Mouse (Mus musculus): ENCODE data around the gene Gm37240. TPM values are rescaled to one million over a fixed set of nuclear protein-coding genes. Genes with fewer than 3 reads are reported as not detected.

Gene Gm37240
- polyA plus RNA-seq, 1 experiment: not detected

DNA sequence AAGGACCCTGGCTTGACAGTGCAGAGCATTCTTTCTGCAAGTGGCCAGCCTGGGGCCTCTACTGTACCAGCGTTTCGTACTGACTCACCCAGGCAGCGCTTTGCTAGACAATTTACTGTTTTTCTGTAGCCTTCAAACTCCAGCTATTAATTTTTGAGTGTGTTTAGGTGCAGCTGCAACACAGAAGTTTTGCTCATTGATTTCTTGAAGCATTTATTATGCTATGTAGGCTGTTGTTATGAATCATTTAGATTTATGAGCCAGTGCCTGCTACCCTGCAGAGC, 1241.4 kb downstream of the Gm37240 start:
- Histone ChIP-seq H3K4me3 (ENCODE audit: insufficient read depth, low read depth, low read length) (no peak overlapping the region), H3K4me1 (ENCODE audit: control insufficient read depth, insufficient read depth, low read length) (no peaks in the 10 kb centered on the region), H3K27ac (ENCODE audit: insufficient read depth, low read depth, low read length) (no peak overlapping the region)
- WGBS: 90% methylated on average over 3 of the region's 3 CpGs
- no peak for TF ChIP-seq POLR2A (IDR thresholded peaks at IDR 0.05; ENCODE audit: insufficient read depth, low read depth, low read length)
- TF ChIP-seq CTCF (IDR thresholded peaks at IDR 0.05; ENCODE audit: insufficient read depth, low read depth, low read length): no peak

DNA sequence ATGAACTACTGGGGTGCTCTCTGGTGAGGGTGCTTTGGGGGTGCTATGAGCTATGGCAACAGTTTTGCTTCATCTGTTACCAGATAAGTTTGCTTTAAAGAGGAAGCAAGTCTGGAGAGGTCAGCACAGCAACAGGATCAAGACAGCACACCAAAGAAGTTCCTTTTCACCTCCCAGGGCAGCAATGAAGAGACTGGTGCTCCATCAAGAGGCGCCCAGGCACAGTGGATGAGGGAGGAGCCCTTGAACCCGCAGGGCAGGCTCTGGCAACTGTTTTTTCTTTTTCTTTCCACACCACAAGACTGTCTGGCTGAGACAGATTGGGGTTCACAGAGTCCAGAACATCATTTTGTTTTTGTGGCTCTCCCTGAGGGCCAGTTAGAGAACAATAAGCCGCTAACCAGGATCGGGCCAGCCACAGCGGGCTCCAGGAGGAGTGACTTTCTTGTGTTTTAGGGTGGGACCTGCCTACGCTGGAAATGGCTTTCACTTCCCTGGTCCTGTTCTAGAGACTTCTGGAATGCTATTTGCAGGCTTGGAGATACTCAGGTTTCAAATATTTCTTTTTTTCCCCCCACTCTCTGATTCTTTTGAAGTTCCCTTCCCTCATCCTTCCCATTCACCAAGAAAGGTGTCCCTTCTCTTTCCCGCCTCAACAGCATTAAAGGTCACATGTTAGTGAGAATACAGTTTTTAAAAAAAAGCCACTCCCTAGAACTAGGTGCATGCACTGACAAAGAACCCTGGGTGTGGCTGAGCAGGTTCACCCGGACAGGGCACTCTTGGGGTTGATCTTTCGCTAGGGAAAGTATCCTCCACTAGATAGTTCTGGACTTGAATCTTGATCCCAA, 1241.9 kb downstream of the Gm37240 start:
- 91% methylated on average over 9 of the region's 9 CpGs for WGBS
- TF ChIP-seq POLR2A (IDR thresholded peaks at IDR 0.05; ENCODE audit: insufficient read depth, low read depth, low read length): no peak
- Histone ChIP-seq H3K4me3 (ENCODE audit: insufficient read depth, low read depth, low read length) (no peak overlapping the region), H3K27ac (ENCODE audit: insufficient read depth, low read depth, low read length) (no peak overlapping the region), H3K4me1 (ENCODE audit: control insufficient read depth, insufficient read depth, low read length) (no peaks in the 10 kb centered on the region)

DNA sequence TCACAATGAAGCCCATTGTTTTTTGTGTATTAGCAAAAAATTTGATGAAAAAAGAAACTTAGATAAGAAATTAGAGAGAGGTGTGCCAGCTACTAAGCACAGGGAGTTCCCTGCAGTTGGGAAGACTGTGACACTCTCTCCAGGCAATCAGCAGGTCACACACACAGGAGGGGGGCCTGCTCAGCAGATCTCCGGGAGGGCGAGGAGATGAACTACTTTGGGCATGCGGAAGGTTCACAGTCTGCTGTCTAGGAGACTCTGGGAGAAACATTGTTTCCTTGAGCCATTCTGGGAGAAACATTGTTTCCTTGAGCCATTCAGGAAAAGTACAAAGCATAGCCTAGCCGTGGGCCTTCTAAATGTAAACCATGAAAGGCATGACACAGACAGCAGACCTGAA, 1244.4 kb downstream of the Gm37240 start:
- 87% methylated on average over 4 of the region's 4 CpGs for whole genome bisulfite sequencing
- H3K4me1 ChIP-seq (ENCODE audit: control insufficient read depth, insufficient read depth, low read length): peaks cover 8% of the 10 kb centered on the region
- H3K27ac ChIP-seq (ENCODE audit: insufficient read depth, low read depth, low read length): no peak overlapping the region
- no peak for TF ChIP-seq POLR2A (IDR thresholded peaks at IDR 0.05; ENCODE audit: insufficient read depth, low read depth, low read length)
- no peak for TF ChIP-seq CTCF (IDR thresholded peaks at IDR 0.05; ENCODE audit: insufficient read depth, low read depth, low read length)
- no peak overlapping the region for H3K4me3 ChIP-seq (ENCODE audit: insufficient read depth, low read depth, low read length)

DNA sequence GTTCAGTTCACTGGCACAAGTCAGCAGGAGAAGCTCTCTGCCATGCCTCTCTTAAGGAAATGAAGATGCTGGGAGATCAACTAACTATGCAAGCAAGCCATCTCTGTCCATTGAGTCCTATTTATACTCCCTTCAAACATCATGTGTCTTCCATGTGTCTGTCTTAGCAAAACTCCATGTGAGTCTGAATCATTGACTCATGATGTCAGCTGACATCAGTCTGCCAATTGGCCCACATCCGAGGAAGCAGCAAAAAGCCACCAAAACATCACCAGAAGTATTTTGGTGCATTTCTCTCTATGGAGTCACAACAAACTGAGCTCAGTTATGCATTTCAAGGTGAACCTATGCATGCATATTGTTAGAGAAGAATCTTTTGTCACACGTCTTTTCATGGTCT, 1245.9 kb downstream of the Gm37240 start:
- Histone ChIP-seq H3K4me3 (ENCODE audit: insufficient read depth, low read depth, low read length) (no peak overlapping the region), H3K4me1 (ENCODE audit: control insufficient read depth, insufficient read depth, low read length) (peaks cover 11% of the 10 kb centered on the region), H3K27ac (ENCODE audit: insufficient read depth, low read depth, low read length) (no peak overlapping the region)
- WGBS: 89% methylated on average over 2 of the region's 2 CpGs
- TF ChIP-seq POLR2A (IDR thresholded peaks at IDR 0.05; ENCODE audit: insufficient read depth, low read depth, low read length) (no peak), CTCF (IDR thresholded peaks at IDR 0.05; ENCODE audit: insufficient read depth, low read depth, low read length) (no peak)

DNA sequence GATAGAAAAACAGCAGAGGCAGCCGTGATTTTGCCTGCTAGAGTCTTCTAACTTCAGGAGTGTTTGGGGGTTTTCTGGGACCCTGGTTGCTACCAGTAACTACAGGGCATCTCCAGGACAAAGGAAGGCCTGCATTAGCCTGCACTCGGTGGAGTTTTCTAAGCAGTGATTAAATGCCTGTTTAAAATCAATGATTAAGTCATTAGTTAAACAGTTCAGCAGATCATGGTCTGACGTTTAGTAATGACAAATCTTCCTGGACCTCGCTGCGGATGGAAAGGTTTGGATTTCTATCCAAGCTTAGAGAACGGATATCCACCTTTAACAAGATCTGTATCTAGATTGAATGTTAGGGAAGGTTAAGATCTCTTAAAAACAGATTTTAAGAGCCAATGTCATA, 1246.8 kb downstream of the Gm37240 start:
- no peak for TF ChIP-seq CTCF (IDR thresholded peaks at IDR 0.05; ENCODE audit: insufficient read depth, low read depth, low read length)
- TF ChIP-seq POLR2A (IDR thresholded peaks at IDR 0.05; ENCODE audit: insufficient read depth, low read depth, low read length): no peak
- 46% methylated on average over 6 of the region's 6 CpGs for WGBS
- H3K4me3 ChIP-seq (ENCODE audit: insufficient read depth, low read depth, low read length): no peak overlapping the region
- peaks cover 11% of the 10 kb centered on the region for H3K4me1 ChIP-seq (ENCODE audit: control insufficient read depth, insufficient read depth, low read length)
- H3K27ac ChIP-seq (ENCODE audit: insufficient read depth, low read depth, low read length): no peak overlapping the region

DNA sequence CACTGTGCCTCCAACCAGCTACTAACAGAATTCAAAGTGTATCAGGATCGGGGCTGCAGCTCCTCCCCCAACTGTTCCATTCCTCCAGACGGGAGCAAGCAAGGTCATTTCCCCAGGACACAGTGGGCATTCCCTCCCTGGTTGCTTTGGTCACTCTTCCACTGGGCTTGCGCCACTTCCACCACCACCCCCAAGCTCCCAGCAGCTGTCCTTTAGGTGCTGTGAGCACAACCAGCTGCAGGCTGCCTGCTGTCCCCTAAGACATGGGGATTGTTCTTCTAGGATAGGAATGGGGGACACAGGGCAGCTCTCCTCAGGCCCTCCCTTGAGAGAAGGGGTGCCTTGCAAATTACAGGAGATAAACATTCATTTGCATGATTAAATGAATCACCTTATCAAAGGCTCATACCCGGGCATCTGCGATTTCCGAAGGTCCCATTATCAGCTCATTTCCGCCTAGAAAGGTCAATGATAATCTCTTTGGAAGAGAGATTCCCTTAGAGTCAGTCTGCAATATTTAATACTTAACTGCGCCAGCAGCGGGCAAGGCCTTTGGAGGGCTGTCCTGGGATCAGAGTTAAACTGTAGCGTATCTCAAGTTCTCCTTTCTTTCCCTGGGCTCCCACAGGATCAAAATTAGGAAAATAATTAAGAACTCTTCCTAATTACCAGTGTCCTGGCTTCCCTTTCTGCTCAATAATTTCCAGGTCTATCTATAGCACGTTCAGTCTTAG, 1247.4 kb downstream of the Gm37240 start:
- Histone ChIP-seq H3K4me3 (ENCODE audit: insufficient read depth, low read depth, low read length) (no peak overlapping the region), H3K4me1 (ENCODE audit: control insufficient read depth, insufficient read depth, low read length) (peaks cover 11% of the 10 kb centered on the region), H3K27ac (ENCODE audit: insufficient read depth, low read depth, low read length) (no peak overlapping the region)
- 49% methylated on average over 11 of the region's 11 CpGs for WGBS
- no peak for TF ChIP-seq POLR2A (IDR thresholded peaks at IDR 0.05; ENCODE audit: insufficient read depth, low read depth, low read length)
- TF ChIP-seq CTCF (IDR thresholded peaks at IDR 0.05; ENCODE audit: insufficient read depth, low read depth, low read length): no peak

DNA sequence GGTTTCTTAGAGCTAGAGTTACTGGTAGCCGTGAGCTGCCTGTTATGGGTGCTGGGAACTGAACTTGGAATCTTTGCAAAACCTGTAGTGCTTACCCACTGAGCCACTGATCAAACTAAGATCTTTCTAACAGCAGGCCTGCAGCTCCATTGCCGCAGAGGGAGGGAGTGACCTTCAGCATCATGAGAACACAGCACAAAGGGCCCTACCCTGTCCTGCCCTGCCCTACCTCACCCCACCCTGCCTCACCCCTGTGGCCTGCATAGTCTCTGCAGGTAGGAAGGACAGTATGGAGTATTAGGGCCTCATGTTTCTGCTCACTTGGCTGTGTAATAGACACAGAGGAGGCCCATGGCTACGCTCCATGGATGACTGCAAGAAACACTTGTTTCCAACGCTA, 1248.5 kb downstream of the Gm37240 start:
- WGBS: 94% methylated on average over 4 of the region's 4 CpGs
- Histone ChIP-seq H3K4me1 (ENCODE audit: control insufficient read depth, insufficient read depth, low read length) (peaks cover 11% of the 10 kb centered on the region), H3K27ac (ENCODE audit: insufficient read depth, low read depth, low read length) (no peak overlapping the region), H3K4me3 (ENCODE audit: insufficient read depth, low read depth, low read length) (no peak overlapping the region)
- TF ChIP-seq CTCF (IDR thresholded peaks at IDR 0.05; ENCODE audit: insufficient read depth, low read depth, low read length) (no peak), POLR2A (IDR thresholded peaks at IDR 0.05; ENCODE audit: insufficient read depth, low read depth, low read length) (no peak)

DNA sequence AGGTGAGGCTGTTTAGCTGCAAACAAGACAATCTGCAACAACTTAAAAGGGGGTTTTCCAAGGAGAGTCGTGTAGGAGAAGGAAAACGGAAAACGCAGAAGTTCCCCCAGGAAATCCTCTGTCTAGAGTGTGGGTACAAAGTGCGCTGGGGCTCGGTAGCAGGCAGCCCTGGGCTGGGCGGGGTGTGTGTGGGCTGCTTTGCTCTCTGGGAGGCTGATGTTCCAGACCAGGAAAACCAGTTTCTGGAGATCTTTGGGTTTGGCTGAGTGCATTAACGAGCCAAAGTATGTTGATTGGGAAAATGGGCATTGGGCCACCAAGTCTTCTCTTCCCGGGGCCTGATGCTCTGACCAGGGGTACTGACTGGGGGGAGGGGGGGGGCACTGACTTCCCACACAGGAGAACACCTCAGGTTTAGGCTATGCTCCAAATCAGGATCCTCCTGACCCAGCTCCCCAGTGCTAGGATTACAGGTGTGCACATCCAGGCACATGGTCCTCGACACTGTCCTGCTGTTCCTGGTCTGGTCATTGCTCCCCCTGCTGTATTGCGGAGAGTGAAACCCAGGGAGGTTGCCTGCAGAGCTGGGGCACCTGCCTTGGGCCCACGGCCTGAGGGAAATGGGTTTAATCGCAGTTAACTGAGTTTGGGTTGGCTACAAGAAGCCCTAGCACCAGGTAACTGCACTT, 1249.3 kb downstream of the Gm37240 start:
- H3K4me1 ChIP-seq (ENCODE audit: control insufficient read depth, insufficient read depth, low read length): peaks cover 11% of the 10 kb centered on the region
- WGBS: 53% methylated on average over 12 of the region's 12 CpGs
- TF ChIP-seq POLR2A (IDR thresholded peaks at IDR 0.05; ENCODE audit: insufficient read depth, low read depth, low read length) (no peak), CTCF (IDR thresholded peaks at IDR 0.05; ENCODE audit: insufficient read depth, low read depth, low read length) (no peak)

DNA sequence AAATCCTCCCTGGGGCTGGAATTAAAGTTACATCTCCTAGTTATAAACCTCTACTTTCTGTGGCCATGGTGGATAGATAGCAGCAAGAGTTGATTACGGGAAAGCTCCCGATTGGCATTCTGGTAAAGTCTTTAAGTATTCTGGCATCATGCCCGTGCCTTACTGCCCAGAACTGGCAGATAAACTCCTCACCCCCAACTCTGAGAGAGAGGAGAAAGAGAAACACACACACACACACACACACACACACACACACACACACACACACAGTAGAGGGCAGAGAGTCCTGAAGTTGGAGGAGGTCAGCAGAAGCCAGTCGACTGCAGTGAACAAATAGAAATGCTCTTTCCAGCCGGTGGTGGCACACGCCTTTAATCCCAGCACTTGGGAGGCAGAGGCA, 1250.2 kb downstream of the Gm37240 start:
- no peak overlapping the region for H3K27ac ChIP-seq (ENCODE audit: insufficient read depth, low read depth, low read length)
- H3K4me3 ChIP-seq (ENCODE audit: insufficient read depth, low read depth, low read length): no peak overlapping the region
- peaks cover 11% of the 10 kb centered on the region for H3K4me1 ChIP-seq (ENCODE audit: control insufficient read depth, insufficient read depth, low read length)
- no peak for TF ChIP-seq POLR2A (IDR thresholded peaks at IDR 0.05; ENCODE audit: insufficient read depth, low read depth, low read length)
- 84% methylated on average over 6 of the region's 6 CpGs for WGBS

More for the DNA sequence above, 1249.3 kb downstream of the Gm37240 start:
- H3K4me3 ChIP-seq (ENCODE audit: insufficient read depth, low read depth, low read length): no peak overlapping the region
- no peak overlapping the region for H3K27ac ChIP-seq (ENCODE audit: insufficient read depth, low read depth, low read length)

Data from olfactory bulb, adult 2 months (tissue).